Mouse (Mus musculus): ENCODE measurements around the gene Mrps34.

Gene Mrps34

DNA sequence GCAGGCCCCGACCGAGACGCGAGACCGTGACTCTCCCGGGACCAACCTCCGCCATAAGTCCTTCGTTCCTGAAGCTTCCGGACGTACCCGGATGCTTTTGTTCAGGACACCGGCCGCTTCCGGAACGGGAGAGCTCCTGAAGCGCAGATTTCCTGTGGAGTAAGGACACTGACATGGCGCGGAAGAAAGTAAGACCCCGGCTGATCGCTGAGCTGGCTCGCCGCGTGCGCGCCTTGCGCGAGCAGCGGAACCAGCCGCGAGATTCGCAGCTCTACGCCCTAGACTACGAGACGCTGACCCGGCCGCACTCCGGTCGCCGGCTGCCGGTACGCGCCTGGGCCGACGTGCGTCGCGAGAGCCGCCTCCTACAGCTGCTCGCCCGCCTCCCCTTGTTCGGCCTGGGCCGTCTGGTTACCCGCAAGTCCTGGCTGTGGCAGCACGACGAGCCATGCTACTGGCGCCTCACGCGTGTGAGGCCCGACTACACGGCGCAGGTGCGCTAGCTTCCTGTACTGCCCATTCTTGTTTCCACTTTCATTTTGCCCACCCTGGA, at the start of gene Mrps34, which contains the start of gene Eme2:
Mrps34 (plus strand) TSS at position 122 of the 553 bp plus-strand sequence.
Eme2 (minus strand) TSS at position 93 of the 553 bp plus-strand sequence.
- DNase-seq (ENCODE audit: low spot score), result peak; percentile 73

- DNase-seq (ENCODE audit: low spot score), result no peak
Observed at GRCm38 (mm10) chr17:24847386-24847785, 47.5 kb upstream of the Mrps34 start.

GRCm38 (mm10) chr17:24848600-24849031, 46.3 kb upstream of the Mrps34 start:
- no peak for DNase-seq (ENCODE audit: low spot score)

DNA sequence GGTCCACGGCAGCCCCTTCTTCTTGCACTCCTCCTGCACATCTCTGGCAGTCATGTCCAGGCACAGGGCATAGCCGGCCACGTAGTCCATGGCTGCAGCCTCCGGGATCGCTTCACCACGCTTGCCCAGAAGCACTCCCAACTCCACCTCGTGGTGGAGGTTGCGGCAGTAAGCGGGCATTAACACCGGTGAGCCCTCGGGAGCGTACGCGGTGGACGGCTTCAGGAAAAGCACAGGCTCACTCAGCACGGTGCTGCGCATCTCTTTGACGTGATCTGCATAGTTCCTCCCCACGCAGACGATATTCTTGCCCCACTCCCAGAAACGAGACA, 45.2 kb upstream of the Mrps34 start:
- DNase-seq (ENCODE audit: low spot score), result no peak

- peak; percentile 88 for DNase-seq (ENCODE audit: low spot score)
Observed at GRCm38 (mm10) chr17:24850065-24850772, 44.7 kb upstream of the Mrps34 start, which contains the start of gene Fahd1. Gene Fahd1, minus strand, starts transcription at chr17:24850364.

DNA sequence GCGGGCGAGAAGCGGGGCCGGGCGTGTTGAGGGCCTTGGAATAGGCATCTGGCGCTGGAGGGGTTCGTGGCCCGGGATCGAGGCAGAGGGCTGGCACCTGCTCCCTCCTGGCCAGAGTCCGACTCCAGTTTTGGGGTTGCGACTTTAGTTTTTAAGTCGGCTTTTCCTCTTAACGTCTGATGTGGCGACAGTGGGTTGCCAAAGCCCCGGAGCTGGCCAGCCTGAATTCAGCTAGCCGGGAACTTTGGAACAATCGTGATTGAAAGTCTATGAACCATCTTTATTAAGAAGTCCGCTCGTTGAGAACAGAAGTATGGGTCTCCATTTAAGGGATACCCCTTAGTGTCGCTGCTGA, 44.2 kb upstream of the Mrps34 start:
- no peak for DNase-seq (ENCODE audit: low spot score)

- no peak for DNase-seq (ENCODE audit: low spot score)
Observed at GRCm38 (mm10) chr17:24851381-24852125, 43.4 kb upstream of the Mrps34 start.

GRCm38 (mm10) chr17:24855838-24856464, 39.0 kb upstream of the Mrps34 start:
- no peak for DNase-seq (ENCODE audit: low spot score)

GRCm38 (mm10) chr17:24856589-24856988, 38.3 kb upstream of the Mrps34 start:
- no peak for DNase-seq (ENCODE audit: low spot score)

GRCm38 (mm10) chr17:24857831-24858470, 37.0 kb upstream of the Mrps34 start:
- no peak for DNase-seq (ENCODE audit: low spot score)

GRCm38 (mm10) chr17:24858967-24859366, 35.9 kb upstream of the Mrps34 start:
- no peak for DNase-seq (ENCODE audit: low spot score)

DNA sequence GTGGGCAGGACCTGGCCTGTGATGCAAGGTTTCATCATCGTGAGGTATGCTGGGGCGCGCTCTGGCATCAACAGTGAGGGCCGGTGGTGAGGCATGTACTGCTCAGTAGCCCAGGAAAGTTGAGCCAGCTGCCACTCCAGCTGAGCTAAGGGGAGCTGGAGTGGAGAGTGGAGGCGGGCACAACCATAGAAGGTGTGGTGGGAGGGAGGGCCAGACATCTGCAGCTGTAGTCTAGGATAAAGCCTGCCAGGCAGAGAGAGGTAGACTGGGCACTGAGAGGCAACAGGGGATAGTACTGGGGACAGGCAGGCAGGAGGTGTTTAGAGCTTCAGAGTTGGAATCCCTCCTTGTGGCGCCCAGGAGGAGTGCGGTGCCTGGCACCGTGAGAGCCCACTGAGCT, 34.8 kb upstream of the Mrps34 start:
- no peak for DNase-seq (ENCODE audit: low spot score)

DNA sequence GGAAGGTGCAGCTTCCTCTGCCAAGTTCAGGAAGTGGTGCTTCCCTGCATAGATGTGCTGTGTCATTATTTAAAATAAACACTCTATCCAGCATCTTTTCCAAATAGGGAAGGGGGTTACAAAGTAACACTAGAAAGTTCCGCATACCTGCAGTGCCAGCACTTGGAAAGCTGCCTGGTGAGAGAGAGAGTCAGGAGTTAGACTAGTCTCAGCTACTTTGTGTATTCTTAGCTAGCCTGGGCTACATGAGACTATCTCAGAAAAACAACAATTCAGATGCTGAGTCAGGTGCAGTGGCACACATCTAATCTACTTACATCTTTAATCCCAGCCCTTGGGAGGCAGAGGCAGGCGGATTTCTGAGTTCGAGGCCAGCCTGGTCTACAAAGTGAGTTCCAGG, 33.1 kb upstream of the Mrps34 start:
- DNase-seq (ENCODE audit: low spot score), result no peak

- DNase-seq (ENCODE audit: low spot score), result no peak
Observed at GRCm38 (mm10) chr17:24865776-24866175, 29.1 kb upstream of the Mrps34 start, which contains the start of gene Igfals. Gene Igfals, plus strand, starts transcription at chr17:24865997.

GRCm38 (mm10) chr17:24867914-24868313, 27.0 kb upstream of the Mrps34 start:
- DNase-seq (ENCODE audit: low spot score), result no peak

DNA sequence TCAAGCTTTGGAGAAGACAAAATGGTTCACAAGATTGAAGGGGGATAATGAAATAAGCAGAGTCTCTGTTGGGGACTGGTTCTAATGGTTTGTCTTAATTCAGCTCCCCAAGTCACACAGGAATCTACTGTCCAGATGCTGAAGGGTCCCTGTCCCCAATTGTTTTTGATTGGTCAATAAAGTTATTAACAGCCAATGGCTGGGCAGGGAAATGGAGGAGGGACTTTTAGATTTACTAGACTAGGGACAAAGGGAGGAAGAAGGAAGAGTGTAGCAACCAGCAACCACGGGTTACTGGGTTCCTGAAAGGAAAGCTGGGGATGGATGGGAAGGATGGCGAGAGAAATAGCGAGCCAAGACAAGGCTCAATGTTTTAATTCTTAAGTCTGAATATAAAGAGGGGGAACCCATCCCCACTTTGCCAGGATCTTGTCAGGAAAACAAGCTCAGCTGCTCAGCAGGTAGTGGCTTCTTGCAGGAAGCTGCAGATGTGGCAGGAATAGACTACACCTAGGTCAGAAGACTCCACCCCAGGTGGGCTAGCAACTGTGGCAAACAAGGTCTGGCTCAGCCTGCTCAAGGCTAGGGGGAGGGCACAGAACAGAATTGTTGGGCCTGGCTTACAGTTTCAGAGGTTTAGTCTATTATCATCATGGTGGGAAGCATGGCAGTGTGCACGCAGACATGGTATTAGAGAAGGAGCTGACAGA, 21.1 kb upstream of the Mrps34 start:
- DNase-seq (ENCODE audit: low spot score), result no peak

- DNase-seq (ENCODE audit: low spot score), result no peak
Observed at GRCm38 (mm10) chr17:24874405-24874745, 20.5 kb upstream of the Mrps34 start.

DNA sequence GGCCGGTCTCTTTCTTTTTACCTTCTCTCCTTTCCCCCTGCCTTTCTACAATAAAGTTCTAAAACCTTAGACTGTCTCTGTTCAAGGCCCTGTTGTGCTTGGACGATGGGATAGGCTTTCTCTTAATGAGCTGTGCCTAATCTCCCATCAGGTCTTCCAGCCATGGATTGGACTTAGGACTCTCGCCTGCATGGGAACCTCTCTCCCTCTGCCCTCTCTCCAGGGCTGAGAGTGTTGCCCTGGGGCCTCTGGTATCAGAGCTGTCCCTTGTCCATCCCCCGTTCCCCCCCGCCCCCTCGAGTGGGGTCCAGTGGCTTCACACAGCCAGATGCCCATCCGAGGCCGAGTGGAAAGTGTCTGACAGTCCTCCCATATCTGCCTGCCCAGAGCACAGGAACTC, 19.9 kb upstream of the Mrps34 start:
- DNase-seq (ENCODE audit: low spot score), result no peak

GRCm38 (mm10) chr17:24877336-24878116, 17.4 kb upstream of the Mrps34 start:
- DNase-seq (ENCODE audit: low spot score), result no peak

GRCm38 (mm10) chr17:24878117-24878397, 16.9 kb upstream of the Mrps34 start:
- no peak for DNase-seq (ENCODE audit: low spot score)

DNA sequence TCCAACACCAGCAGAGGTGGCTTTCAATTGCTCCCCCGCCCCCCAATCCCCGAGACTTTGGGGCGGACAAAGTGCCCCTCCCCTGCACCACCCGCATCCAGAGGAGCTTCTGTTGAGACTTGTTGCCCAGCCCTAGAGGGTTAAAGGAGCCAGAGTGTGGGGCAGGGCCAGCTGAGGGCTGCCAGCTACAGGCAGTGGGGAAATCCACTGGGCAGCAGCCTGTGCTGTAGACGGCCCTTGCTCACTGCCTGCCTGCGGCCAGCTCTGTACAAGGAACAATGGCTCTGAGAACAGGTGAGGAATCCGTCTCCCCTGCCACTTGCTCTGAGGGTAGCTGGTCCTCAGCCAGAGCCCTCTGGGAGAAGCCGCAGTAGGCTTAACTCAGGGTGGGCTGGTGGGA, 16.4 kb upstream of the Mrps34 start:
- no peak for DNase-seq (ENCODE audit: low spot score)
